Mouse (Mus musculus): Measurements from ENCODE around the gene Vti1a. TPM values are rescaled to one million over a fixed set of nuclear protein-coding genes. Genes with fewer than 3 reads are reported as not detected.

The Vti1a gene
- total RNA-seq, 2 experiments from 2014 or later = 20.9 to 34.3 TPM

Other genes starting within 250 kb of the Vti1a start
- 1.7 and 1.8 TPM in 2 replicates for gene Gpam, start 189.1 kb upstream of the Vti1a start, total RNA-seq (2015)
- gene Gpam, start 189.1 kb upstream of the Vti1a start, total RNA-seq (2017) = 4.4 and 9.3 TPM in 2 replicates
- gene Tectb, start 135.6 kb upstream of the Vti1a start, total RNA-seq (2015) = not detected in 2 replicates
- not detected in 2 replicates for gene Tectb, start 135.6 kb upstream of the Vti1a start, total RNA-seq (2017)
- gene Gucy2g, start 75.1 kb upstream of the Vti1a start, total RNA-seq (2015) = not detected in 2 replicates
- not detected in 2 replicates for gene Gucy2g, start 75.1 kb upstream of the Vti1a start, total RNA-seq (2017)
- 66.8 and 92.8 TPM in 2 replicates for gene Acsl5, start 64.4 kb upstream of the Vti1a start, total RNA-seq (2015)
- gene Acsl5, start 64.4 kb upstream of the Vti1a start, total RNA-seq (2017) = 93.0 and 99.7 TPM in 2 replicates
- gene Zdhhc6, start 263 bp upstream of the Vti1a start, total RNA-seq (2015) = 30.1 and 35.1 TPM in 2 replicates
- gene Zdhhc6, start 263 bp upstream of the Vti1a start, total RNA-seq (2017) = 31.8 and 42.7 TPM in 2 replicates

All from megakaryocyte, adult 5-6 weeks (primary cell).